Mouse (Mus musculus) bone marrow, adult 2 months (tissue): Measurements from ENCODE around the gene Cemip2.

Experiments
- CTCF ChIP-seq: fragments of 200-500 bp; IDR thresholded peaks from 2 replicates; pipeline ENCODE4 v1.5.1; 2011; ENCODE audit warnings: low read length, control low read depth; ENCODE audit not compliant: control insufficient read depth, insufficient read depth
- POLR2A ChIP-seq: fragments of 200-500 bp; IDR thresholded peaks from 2 replicates; pipeline ENCODE4 v1.6.1; 2011; ENCODE audit warnings: low read depth, mild to moderate bottlenecking, control low read depth, low read length, borderline replicate concordance; ENCODE audit not compliant: control insufficient read depth

DNA sequence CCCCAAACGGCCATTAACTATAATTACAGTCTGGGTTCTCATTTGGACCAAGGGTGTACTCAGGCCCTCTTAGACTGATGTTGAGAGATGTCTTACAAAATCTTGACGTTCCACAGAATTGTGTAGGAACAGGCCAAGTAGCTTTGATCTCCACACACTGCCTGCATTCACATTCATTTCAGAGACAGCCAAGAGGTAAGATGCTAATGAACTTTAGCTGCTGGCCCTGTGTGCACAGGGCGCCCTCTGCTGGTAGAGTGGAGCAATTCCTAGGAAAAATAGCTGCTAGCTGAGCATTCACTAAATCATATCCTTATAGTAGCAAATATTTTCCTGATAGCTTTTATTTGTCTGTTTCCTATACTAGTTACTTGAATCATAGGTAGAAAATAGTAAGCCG lies 30.8 kb upstream of the Cemip2 start:
- peak; percentile 98 for TF ChIP-seq CTCF
- no peak for TF ChIP-seq POLR2A
